Mouse (Mus musculus) kidney, adult 8-10 months (tissue): Measurements from ENCODE around the gene Plscr2.

Experiments
- DNase-seq, 2 experiments: peaks; one replicate each; pipeline ENCODE4 v3.0.0; 2022

Gene Plscr2

DNA sequence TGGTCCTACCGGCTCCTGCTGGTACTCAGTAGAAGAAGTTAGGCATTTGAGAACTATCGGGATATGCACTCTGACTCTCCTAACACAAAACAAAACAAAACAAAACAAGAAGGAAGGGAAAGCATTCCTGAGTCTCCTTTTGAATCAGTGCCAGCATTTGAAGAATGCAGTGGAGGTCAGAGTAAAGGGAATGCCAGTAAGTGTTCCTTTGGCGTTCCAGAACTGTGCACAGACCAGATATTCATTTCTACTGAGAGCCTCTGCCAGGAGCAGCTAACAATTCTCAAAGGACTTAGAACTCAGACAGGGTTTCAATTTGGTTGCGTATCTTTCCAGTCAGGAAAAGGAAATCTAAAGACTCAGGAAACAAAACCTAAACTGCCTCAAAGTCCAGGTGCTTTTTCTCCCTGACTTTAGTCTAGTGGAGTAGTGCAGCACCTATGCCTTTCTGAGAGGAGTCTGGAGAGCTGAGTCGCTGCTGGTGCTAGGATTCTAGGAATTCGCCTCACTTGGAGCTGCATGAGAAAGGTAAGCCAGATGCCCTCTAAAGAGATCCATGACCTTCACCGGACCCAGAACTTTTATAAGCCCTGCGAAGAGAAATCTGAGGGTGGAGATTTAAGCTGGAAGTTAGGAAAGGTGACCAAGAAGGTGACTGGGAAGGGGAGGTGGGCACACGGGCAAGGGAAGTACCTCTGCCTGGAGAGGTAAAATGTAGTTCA is at the start of gene Plscr2:
Gene Plscr2, plus strand, starts transcription at position 117 of the 722 bp plus-strand sequence.
- peak; percentile 82 to 94 for DNase-seq

DNA sequence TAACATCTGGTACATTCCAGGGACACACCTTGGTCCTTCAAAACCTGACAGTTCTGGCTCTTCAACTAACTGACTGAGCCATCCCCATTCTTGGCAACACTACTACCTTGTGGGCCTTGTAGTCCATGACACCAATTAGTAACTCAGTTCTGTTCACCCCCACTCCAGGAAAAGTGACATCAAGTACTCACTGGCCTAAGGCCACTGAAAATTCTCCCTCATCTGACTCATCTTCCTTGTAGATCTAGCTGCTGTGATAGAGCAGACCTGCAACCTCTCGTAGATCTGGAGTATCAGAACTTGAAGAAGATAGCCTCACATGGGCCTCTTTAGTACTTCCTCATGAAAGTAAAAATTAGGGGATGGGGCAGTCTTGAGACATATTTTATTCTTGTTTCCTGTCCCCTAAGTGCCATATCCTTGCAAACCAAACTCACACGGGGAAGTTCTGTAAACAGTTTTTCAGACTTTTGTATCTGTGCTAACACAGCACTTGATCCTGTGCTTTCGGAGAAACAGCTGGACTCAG is 49.2 kb upstream of the Plscr2 start:
- no peak for DNase-seq

DNA sequence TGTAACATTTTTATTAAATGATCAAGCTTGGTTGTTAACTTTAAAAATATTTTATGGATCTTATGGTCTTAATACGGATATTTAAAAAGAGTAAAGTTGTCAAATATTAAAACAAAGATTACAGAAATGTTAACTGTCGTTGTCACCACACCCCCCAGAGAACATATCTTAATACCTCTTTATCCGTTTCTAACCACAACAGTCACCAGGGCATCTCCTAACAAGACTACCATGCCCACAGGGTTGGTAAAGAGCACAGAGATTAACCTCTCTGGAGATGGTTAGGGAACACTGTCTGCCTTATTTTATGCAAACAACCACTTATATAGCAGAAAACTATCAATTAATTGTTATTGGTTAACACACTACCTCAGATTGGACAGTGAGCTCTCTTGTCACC is 48.6 kb upstream of the Plscr2 start:
- no peak for DNase-seq

DNA sequence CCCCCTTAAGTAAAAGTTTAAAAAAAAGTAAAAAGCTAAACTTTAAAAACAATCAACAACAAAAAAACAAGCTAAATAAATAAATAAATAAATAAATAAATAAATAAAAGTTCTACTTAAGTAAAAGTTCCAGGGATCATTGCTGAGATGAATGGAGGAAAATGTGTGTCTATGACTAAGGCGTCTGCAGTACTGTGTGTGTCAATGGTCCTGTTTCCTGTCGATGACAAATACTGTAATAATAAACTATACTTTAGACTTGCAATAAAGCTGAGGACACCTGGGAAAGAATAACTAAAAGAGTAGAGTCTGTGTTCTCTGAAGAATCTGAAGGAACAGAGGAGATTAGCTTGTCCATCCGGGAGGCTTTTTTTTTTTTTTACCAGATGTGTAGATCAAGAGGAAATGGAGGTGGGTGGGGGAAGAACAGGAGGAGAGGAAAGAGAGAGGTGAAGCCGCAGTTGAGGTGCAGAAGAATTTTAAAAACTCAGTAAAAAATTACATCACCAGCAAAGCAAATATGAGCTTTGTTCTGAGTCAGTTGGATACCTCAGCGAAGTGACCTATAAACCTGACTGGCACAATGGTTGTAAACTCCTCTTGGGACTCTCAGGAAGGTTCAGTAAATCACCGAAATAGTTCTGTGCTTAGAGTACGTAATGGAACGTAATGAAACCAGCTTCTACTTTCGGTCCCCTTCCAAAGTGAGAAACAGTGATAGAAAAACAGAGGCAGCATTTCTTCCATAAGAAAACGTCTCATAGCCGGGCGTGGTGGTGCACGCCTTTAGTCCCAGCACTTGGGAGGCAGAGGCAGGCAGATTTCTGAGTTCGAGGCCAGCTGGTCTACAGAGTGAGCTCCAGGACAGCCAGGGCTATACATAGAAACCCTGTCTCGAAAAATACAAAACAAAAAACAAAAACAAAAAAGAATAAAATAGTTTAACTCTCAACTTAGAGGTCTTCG is 46.3 kb upstream of the Plscr2 start:
- no peak for DNase-seq

DNA sequence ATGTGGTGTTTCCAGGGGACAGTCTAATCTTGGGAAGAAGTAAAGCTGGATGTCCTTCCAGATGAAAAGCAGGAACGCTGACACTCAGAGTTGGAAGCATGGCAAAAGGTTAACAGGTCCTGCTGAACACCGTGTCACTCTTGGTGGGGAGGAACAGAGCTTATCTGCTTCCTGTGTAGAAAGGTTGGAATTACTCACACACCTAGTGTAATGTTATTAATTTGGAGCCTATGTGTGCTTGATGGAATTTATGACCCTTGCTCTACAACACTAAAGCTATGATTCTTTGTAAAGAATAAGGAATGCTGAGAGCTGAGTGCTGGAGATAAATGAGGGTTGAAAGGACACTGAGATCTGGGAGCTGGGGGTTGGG is 45.6 kb upstream of the Plscr2 start:
- DNase-seq, result no peak

DNA sequence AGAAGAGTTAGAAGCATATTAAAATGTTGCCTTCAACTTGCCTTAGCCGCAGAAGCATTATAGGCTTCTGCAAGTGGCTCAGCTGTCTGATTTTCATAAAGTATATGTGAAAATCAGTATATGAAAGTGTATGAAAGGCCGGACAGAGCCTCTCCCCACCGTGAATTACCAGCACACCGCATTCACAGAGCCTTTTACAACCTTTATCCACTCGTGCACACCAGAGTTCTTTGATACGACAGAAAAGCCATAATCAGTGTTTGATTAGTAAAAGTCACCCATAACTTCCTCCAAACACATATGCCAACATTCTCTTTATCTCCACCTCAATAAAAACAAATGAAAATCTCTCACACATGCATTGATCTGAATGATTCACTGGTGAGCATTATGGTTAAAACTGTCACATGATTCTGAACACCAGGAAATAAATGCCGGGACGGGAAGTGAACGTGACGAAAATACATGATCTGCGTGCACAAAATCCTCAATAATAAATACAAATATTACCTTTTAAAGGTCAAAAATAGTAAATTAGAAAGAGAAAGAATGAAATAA is 40.4 kb upstream of the Plscr2 start:
- DNase-seq, result no peak

DNA sequence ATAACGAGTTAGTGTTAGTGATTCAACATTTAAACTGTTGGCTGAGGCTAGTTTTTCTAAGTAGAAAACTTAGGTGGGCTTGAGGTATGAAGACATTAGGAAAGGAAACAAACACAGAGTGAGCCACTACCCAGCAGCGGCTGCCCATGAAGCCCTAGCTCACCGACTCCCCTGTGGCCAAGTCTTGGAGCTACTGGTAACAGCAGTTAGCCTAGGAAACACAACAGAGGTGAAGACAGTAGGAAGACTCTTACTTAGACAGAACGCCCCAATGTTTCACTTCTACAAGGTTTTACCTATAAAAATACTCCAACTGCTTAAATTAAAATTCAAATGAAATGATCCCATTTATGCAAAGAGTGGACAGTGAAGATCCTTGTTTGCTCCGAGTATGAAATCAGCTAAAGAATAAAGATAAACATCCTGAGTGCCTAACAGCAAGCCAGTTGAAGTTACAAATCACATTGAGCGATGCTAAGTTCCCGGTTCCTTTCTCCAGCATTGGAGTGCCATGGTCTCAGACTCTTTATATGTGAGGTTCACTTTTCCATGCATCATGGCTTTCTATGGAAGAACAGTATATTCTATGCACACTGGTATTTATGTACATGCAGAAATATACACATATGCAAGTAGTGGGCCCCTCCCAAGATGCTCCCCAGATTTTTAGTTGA is 26.5 kb upstream of the Plscr2 start:
- DNase-seq, result no peak

DNA sequence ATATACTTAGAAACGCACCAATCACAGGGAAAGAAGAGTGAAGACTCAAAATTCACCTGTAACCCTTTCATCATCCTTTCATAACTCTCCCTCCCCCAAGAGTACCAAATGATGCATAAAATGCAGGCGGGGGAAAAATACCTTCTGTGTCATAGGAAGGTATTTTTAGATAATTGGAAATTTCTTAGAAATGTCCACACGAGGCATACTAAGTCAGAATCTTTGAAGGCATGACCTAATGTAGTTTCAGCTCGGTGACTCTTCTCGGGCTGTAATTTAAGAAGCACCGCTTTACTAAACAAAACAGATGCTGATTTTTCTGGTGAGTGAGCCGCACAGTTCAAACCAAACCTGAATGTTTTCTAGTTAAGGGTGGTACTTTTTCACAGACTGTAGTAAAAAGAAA is 26.0 kb upstream of the Plscr2 start, which contains the start of gene Plscr1:
Gene Plscr1, plus strand, starts transcription at position 304 of the 406 bp plus-strand sequence.
- DNase-seq, result no peak

DNA sequence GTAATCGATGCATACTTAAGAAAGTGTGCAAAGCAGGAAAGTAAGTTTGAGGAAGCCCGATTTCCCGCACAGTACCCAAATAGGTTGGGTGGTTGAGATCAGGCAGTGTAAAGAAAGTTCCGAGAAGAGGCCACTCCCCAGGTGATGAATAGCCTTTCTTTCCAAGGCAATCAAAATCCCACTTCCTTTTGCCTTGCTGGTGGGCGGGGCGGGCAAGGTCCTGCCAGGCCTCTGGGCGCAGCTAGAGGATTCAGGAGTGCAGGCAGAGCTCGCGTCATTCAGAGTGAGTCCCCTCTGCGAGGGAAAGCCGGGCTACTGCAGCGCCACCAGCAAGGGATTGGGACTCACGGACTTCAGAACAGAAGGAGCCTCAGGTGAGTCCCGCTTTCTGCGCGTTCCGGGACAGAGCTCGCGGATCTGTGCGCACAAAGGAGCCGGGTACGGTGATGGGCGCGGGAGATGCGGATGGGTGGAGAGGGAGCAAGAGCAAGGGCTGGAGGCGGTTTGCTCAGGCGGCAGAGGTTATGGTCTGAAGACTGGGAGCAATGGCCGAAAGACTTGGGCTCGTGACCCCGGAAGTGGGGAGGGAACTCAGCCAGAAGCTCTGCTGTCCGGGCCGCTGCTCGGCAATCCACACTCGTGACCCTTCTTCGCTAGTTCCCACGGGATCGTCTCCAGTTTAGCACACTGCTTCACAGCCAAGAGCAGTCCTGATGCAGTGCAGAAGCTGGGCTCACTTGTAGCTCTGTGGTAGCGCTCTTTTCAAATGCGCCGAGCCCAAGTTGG is 25.2 kb upstream of the Plscr2 start:
- DNase-seq, result peak; percentile 91 to 92

DNA sequence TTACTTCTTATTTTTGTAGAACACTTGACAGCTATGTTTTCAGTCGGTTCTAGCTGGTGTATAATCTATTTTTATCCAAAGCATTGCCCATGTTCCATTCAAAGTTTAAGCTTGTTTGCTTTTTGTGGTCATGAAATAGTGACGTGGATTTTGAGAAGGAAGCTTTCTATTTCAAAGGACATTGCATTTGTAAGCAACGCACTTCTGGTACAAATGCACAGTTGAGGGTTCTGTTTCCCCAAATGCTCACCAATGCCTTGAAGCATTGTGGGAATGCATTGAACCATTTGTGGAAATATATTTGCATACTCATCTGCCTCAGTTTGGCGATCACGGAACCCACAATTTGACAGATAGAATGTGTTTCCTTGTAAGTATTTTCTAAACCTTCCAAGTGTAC is 22.7 kb upstream of the Plscr2 start:
- no peak for DNase-seq

DNA sequence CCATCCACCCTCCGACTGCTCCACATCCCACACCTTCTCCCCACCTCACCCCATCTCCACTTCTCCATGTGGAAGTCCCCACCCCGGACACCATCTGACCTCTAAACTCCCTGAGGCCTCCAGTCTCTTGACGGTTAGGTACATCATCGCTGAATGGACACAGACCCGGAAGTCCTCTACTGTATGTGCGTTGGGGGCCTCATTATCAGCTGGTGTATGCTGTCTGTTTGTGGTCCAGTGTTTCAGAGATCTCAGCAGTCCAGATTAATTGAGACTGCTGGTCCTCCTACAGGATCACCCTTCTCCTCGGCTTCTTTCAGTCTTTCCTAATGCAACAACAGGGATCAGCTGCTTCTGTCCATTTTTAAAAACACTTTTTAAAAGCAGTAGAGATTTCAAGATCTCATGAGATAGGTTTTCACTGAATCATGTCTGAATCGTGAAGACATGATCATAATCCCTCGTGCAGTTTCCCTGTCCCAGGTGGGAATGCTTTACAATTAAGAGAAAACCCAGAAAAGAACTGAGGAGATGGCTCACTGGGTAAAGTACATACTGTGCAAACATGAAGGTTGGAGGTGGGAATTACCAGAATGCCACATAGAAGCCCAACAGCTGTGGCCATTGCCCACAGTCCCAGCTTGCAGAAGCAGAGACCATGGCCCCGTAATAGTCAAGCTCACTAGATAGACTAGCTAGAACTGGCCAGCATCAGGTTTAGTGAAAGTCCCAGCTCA is 21.6 kb upstream of the Plscr2 start:
- no peak for DNase-seq

DNA sequence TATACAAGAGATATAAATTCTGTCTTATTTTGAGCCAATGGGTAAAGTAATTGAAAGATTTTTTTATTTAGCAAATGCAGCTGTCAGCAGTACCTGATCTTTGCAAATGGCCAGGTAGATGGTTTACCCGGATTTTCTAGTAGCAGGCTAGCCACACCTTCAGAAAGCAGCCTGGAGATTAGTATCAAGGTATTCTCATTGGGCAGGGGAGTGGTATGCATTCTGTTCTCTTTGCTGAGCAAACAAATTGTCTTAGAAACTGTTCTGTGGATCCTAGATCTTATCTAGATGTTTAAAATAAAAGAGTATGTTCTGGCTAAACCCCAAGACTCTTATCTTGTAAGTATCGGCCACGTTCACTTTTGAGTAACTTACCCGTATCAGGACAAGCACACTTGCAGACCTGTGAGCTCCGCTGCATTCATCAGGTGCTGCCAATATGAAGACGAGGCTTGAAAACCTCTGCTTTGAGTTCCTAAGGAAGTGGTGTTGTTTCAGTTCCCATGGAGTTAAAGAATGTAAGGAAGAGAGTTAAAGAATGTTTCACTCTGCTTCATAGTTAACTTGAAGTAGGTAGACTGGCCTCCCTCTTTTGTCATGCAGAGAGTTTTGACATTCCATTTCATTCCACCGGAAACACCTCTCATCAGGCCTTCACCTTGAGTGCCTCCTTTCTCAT is 14.8 kb upstream of the Plscr2 start:
- no peak for DNase-seq

DNA sequence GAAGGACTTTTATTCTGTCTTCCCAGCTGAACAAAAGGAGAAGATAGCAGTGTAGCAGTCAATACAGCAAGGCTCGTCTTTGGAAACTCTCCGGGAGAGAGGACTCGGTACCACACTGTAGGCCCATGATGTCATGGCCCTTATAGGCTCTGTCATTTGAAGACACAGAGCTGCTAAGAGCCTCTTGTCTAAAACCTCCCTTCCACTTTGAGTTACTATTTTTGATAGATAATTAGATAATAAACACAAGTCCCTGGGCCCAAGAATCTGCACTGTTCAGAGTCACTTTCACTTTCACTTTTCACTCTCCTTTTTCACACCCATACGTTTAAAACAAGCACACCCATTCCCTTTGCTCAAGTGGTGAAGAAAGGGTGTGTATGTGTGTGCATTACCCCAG is 9.7 kb upstream of the Plscr2 start:
- no peak for DNase-seq

DNA sequence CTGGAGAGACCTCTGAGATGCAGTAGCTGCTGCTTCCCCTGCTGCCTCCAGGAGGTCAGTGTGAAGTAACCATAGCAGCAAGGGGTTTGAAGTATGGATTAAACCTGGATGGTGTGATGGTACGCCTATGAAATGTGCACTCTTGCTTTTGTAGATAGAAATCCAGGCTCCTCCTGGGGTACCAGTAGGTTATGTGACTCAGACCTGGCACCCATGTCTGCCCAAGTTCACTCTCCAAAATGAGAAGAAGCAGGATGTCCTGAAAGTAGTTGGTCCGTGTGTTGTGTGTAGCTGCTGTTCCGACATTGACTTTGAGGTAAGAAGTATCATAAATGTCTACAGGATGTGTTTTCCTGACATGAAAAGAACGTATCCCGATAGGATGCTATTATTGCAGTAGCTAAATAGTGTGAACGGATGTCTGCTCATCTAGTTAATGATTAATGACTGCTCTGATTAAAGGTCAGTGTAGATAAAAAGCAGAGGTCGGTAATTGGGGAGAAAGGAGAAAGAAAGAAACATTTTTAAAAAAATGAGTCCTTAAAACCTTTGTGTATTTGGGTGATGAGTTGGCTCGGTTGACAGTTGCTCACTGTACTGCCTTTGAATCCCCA is 8.7 kb upstream of the Plscr2 start:
- DNase-seq, result no peak

DNA sequence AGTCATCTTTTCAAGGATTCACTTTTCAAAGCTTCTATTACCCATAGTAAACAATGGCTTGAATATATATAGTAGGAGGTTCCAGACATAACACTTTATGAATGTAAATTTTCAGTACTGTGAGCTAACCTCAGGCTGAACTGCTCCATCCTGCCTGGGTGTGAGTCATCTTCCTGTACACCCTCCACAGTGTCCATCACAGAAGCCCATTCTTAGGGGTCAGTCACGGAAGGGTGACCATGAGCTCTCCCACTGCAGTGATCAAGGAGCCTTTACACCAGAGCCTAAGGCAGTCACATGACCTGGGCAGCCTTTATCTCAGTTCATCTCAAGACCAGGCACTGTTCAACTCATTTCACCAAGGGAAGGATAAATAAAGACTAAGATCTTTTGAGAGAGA is 7.7 kb upstream of the Plscr2 start:
- no peak for DNase-seq

DNA sequence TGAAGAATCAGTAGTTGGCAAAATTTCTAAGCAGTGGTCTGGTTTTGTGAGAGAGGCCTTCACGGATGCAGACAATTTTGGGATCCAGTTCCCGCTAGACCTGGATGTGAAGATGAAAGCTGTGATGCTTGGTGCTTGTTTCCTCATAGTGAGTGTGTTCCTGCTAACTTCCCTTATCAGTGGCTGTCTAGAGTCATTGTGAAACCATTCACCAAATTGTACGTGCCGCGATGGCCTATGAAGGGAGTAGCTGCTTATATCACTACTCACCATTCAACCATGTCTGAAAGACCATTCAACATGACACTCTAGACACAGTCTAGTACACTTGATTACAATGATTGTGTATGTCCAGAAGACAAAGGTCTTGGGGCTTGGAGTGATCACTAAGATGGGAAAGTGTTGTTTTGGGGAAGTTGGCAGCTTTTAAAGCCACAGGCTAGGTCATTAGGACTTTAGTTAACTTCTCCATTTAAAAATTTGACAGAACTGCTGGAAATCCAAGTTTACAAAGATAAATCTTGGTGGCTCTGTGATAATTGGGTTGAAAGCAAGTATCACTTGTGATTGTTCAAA is 5.5 kb upstream of the Plscr2 start:
- no peak for DNase-seq

DNA sequence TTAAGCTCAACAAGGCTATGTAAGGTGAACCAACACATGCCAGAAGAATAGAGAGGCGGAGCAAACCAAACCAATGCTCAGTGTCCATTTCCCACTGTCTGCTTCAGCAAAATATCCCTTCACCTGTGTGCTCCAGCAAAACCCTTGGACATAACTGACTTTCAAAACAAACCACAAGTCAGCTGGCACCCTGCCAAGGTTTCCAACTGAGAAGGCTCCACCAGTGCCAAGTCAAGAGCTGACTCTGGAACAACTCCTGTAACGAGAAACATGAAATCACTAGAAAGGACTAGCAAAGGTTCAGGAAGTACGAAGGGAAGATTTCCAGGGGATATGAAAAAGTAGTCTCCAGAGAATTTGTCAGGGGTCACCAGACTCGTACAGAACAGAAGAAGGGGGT is 4.5 kb upstream of the Plscr2 start:
- peak; percentile 94 to 97 for DNase-seq

DNA sequence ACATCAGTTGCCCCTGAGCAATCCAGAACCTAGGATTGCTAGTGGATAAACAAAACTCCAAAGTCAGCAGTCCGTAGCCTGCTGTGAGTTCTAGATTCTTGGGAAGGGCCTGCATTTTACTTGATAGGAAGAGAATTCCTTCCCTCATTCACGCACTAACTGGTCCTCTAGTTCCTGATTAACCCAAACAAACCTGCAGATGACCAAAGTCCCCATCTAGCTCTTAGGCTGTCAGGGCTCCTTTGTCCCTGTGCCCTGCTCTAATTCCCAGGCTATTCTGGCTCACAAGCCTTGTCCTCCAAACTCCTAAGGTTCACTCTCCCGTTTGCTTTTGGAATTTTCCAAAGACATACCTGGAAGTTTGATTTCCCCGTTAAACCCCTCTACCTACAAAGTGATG is 2.8 kb upstream of the Plscr2 start:
- peak; percentile 66 to 78 for DNase-seq

DNA sequence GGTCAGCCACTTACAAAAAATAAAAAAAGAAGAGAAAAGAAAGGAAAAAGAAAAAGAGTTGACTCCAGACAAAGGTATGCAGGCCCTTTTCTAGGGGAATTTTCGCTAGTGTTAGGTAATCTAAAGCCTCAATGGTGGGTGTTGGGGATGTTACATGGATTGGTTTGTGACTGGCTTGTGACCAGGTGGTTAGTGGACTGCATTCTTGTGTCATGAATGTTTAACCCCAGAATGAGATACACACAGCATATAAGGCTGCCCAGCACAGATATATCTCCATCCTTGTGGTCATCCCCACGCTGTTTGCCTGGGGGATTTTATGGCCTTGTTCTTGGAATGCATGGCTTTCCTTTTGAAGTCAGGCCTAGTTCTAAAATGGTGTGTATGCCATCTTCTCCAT is 2.1 kb upstream of the Plscr2 start:
- DNase-seq, result peak in 1 of 2 experiments; percentile 47
